Mouse (Mus musculus): ENCODE results near the gene Plekhg4. TPM values are rescaled to one million over a fixed set of nuclear protein-coding genes. Genes with fewer than 3 reads are reported as not detected.
A peak's percentile ranks its signal among the peaks of the same experiment; 100 is the strongest.

Gene Plekhg4
- total RNA-seq (2012; rRNA removed) = 3.0 and 3.1 TPM in 2 replicates

DNA sequence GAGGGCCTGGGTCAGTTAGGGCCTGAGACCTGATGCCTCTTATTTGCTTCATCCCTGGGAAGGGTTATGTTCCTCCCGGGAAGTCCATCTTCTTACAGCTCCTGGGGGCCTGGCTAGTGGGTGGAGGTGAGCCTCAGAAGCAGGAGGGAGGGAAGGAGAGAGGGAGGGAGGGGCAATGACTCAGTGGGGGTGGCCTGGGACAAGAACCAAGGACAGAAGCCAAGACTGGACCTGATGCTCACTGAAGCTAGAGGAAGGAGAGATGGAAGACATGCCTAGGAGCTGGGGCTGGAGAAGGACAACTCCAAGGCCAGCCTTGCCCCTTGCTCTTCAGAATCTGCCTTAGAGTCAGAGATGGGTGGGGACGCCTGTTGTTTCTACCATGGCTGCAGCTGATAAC is at the start of gene Plekhg4:
Gene Plekhg4, plus strand, starts transcription at position 243 of the 400 bp plus-strand sequence.
- no peak within 1 kb of the TSS for H3K9ac ChIP-seq (ENCODE audit: insufficient read depth, low read depth, low read length, poor library complexity, severe bottlenecking)
- in situ Hi-C loops (cut with MboI; ENCODE audit: low sequenced_read_pairs in 2 of 2, unreplicated experiment in 2 of 2) = no loop called here
- H3K27ac ChIP-seq (ENCODE audit: insufficient read depth, low read depth, low read length, poor library complexity, severe bottlenecking) = no peak within 1 kb of the TSS
- TF ChIP-seq HCFC1 (IDR thresholded peaks at IDR 0.05; ENCODE audit: borderline replicate concordance, insufficient read depth, low read length) (no peak), CHD2 (IDR thresholded peaks at IDR 0.05; ENCODE audit: low read depth, low read length) (no peak), MAFK (IDR thresholded peaks at IDR 0.05; ENCODE audit: insufficient read depth, low read depth, low read length) (no peak), ZNF384 (IDR thresholded peaks at IDR 0.05; ENCODE audit: low read depth, low read length) (no peak), ZC3H11A (IDR thresholded peaks at IDR 0.05; ENCODE audit: borderline replicate concordance, low read depth, low read length) (no peak)
- H3K9me3 ChIP-seq (ENCODE audit: control insufficient read depth, insufficient read depth, low read depth, low read length) = no peaks in the 10 kb centered on the region
- H3K4me3 ChIP-seq (ENCODE audit: insufficient read depth in 1 of 2, low read depth in 1 of 2, low read length in 2 of 2, poor library complexity in 1 of 2, severe bottlenecking in 1 of 2) = no peak within 1 kb of the TSS
- H3K36me3 ChIP-seq (ENCODE audit: control insufficient read depth, insufficient read depth, low read length, poor library complexity, severe bottlenecking) = peaks cover 4% of the 10 kb centered on the region; the same call in 1 of the 2 replicates
- peaks cover 0 to 9% of the 10 kb centered on the region in 2 experiments; a peak in 1 of 4 replicates for H3K4me1 ChIP-seq (ENCODE audit: control insufficient read depth in 2 of 2, insufficient read depth in 2 of 2, low read length in 2 of 2, poor library complexity in 1 of 2)
- no peak for DNase-seq (ENCODE audit: low read depth, low spot score)

DNA sequence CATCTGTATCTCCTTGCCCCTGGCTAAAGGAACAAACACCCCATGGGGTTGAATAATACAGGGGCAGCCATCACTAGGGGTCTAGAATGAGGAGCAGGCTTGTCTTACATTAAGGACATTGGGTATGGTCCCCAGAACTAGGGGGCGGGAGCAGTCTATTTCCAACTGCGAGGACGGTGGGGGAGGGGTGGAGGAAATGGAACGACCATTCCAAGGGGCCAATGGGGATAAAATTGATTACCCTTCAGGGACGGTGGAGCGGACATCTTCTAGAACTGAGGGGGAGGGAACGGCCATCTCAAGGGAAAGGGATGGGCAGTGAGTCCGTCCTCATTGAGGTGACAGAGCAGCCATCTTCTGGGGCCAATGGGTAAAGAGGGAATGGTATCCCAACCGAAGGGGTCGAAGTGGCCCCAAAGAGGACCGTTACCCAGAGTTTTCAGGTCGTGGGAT is 47.4 kb upstream of the Plekhg4 start:
- Histone ChIP-seq H3K4me3 (ENCODE audit: insufficient read depth in 1 of 2, low read depth in 1 of 2, low read length in 2 of 2, poor library complexity in 1 of 2, severe bottlenecking in 1 of 2) (peak overlapping the region; percentile 92 to 100), H3K36me3 (ENCODE audit: control insufficient read depth, insufficient read depth, low read length, poor library complexity, severe bottlenecking) (peaks cover 24% of the 10 kb centered on the region), H3K27ac (ENCODE audit: insufficient read depth, low read depth, low read length, poor library complexity, severe bottlenecking) (0 out of 2 replicates have a peak overlapping the region, but pooled peaks have one; percentile 35), H3K4me1 (ENCODE audit: control insufficient read depth in 2 of 2, insufficient read depth in 2 of 2, low read length in 2 of 2, poor library complexity in 1 of 2) (peaks cover 0 to 8% of the 10 kb centered on the region in 2 experiments; a peak in 1 of 4 replicates), H3K9me3 (ENCODE audit: control insufficient read depth, insufficient read depth, low read depth, low read length) (no peaks in the 10 kb centered on the region), H3K9ac (ENCODE audit: insufficient read depth, low read depth, low read length, poor library complexity, severe bottlenecking) (peak overlapping the region; percentile 76)
- in situ Hi-C loops (cut with MboI; ENCODE audit: low sequenced_read_pairs in 2 of 2, unreplicated experiment in 2 of 2) = no loop called here
- no peak for DNase-seq (ENCODE audit: low read depth, low spot score)
- TF ChIP-seq MAFK (IDR thresholded peaks at IDR 0.05; ENCODE audit: insufficient read depth, low read depth, low read length) = no peak
- TF ChIP-seq ZNF384 (IDR thresholded peaks at IDR 0.05; ENCODE audit: low read depth, low read length) = no peak
- TF ChIP-seq ZC3H11A (IDR thresholded peaks at IDR 0.05; ENCODE audit: borderline replicate concordance, low read depth, low read length) = no peak
- no peak for TF ChIP-seq HCFC1 (IDR thresholded peaks at IDR 0.05; ENCODE audit: borderline replicate concordance, insufficient read depth, low read length)
- no peak for TF ChIP-seq CHD2 (IDR thresholded peaks at IDR 0.05; ENCODE audit: low read depth, low read length)

DNA sequence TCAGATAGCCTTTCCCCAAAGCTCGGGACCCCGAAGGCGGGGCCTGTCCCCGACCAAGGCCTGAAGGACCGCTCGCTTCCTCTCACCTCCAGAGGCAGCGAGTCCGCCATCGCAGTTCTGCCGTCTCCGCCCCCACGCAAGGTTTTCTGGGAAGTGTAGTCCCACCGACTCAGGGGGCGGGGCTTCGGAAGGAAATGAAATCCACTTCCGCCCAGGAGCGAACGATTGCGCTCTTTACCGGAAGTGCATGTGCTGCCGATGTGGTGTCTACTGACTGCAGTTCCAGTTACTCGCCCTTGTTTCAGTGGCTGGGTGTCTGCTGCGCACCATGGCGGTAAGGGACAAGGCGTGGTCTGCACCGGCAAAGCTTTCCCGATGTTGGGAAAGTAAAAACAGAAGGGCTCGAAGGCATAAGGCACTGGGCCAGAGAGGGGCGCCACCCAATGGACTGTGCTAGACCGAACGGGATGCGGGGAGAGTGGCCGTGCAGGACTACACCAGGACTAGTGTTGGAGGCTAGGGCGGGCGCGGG is 46.9 kb upstream of the Plekhg4 start, which contains the start of the genes Lrrc29 and Tmem208:
Gene Lrrc29, minus strand, starts transcription at position 138 of the 532 bp plus-strand sequence.
Gene Tmem208, plus strand, starts transcription at position 214 of the 532 bp plus-strand sequence.
- peak; percentile 96 for DNase-seq (ENCODE audit: low read depth, low spot score)
- Histone ChIP-seq H3K4me3 (ENCODE audit: insufficient read depth in 1 of 2, low read depth in 1 of 2, low read length in 2 of 2, poor library complexity in 1 of 2, severe bottlenecking in 1 of 2) (peak within 1 kb of the TSS; percentile 92 to 100), H3K9ac (ENCODE audit: insufficient read depth, low read depth, low read length, poor library complexity, severe bottlenecking) (peak within 1 kb of the TSS; percentile 76), H3K9me3 (ENCODE audit: control insufficient read depth, insufficient read depth, low read depth, low read length) (no peaks in the 10 kb centered on the region), H3K4me1 (ENCODE audit: control insufficient read depth in 2 of 2, insufficient read depth in 2 of 2, low read length in 2 of 2, poor library complexity in 1 of 2) (peaks cover 0 to 8% of the 10 kb centered on the region in 2 experiments; a peak in 1 of 4 replicates), H3K27ac (ENCODE audit: insufficient read depth, low read depth, low read length, poor library complexity, severe bottlenecking) (peak within 1 kb of the TSS; percentile 35; the same call in 1 of the 2 replicates), H3K36me3 (ENCODE audit: control insufficient read depth, insufficient read depth, low read length, poor library complexity, severe bottlenecking) (peaks cover 29% of the 10 kb centered on the region)
- in situ Hi-C loops (cut with MboI; ENCODE audit: low sequenced_read_pairs in 2 of 2, unreplicated experiment in 2 of 2) = no loop called here
- TF ChIP-seq ZC3H11A (IDR thresholded peaks at IDR 0.05; ENCODE audit: borderline replicate concordance, low read depth, low read length) = no peak
- TF ChIP-seq ZNF384 (IDR thresholded peaks at IDR 0.05; ENCODE audit: low read depth, low read length) = 0 out of 2 replicates have a peak, but pooled peaks have one; percentile 2
- TF ChIP-seq CHD2 (IDR thresholded peaks at IDR 0.05; ENCODE audit: low read depth, low read length) = no peak
- TF ChIP-seq MAFK (IDR thresholded peaks at IDR 0.05; ENCODE audit: insufficient read depth, low read depth, low read length) = no peak
- peak; percentile 93 for TF ChIP-seq HCFC1 (IDR thresholded peaks at IDR 0.05; ENCODE audit: borderline replicate concordance, insufficient read depth, low read length)

DNA sequence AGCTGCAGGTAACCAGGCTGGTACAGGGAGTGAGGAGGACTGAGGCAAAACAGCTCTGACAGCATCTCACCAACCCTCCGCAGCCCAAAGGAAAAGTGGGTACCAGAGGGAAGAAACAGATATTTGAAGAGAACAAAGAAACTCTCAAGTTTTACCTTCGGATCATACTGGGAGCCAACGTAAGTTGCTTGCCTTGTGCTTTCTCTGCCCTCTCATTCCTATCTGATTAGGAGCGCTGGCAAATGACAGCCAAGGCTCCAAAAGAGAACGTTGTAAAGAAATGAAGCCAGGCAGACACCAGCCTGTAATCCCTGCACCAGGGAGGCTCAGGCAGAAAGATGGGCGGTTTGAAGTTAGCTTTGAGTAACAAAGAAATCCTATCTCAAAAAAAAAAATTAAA is 46.1 kb upstream of the Plekhg4 start:
- Histone ChIP-seq H3K9ac (ENCODE audit: insufficient read depth, low read depth, low read length, poor library complexity, severe bottlenecking) (peak overlapping the region; percentile 74), H3K4me3 (ENCODE audit: insufficient read depth in 1 of 2, low read depth in 1 of 2, low read length in 2 of 2, poor library complexity in 1 of 2, severe bottlenecking in 1 of 2) (peak overlapping the region; percentile 73 to 100), H3K27ac (ENCODE audit: insufficient read depth, low read depth, low read length, poor library complexity, severe bottlenecking) (no peak overlapping the region), H3K36me3 (ENCODE audit: control insufficient read depth, insufficient read depth, low read length, poor library complexity, severe bottlenecking) (peaks cover 36% of the 10 kb centered on the region), H3K4me1 (ENCODE audit: control insufficient read depth in 2 of 2, insufficient read depth in 2 of 2, low read length in 2 of 2, poor library complexity in 1 of 2) (peaks cover 0 to 8% of the 10 kb centered on the region in 2 experiments; a peak in 1 of 4 replicates), H3K9me3 (ENCODE audit: control insufficient read depth, insufficient read depth, low read depth, low read length) (no peaks in the 10 kb centered on the region)
- no peak for DNase-seq (ENCODE audit: low read depth, low spot score)
- no peak for TF ChIP-seq CHD2 (IDR thresholded peaks at IDR 0.05; ENCODE audit: low read depth, low read length)
- TF ChIP-seq HCFC1 (IDR thresholded peaks at IDR 0.05; ENCODE audit: borderline replicate concordance, insufficient read depth, low read length) = no peak
- TF ChIP-seq MAFK (IDR thresholded peaks at IDR 0.05; ENCODE audit: insufficient read depth, low read depth, low read length) = no peak
- TF ChIP-seq ZC3H11A (IDR thresholded peaks at IDR 0.05; ENCODE audit: borderline replicate concordance, low read depth, low read length) = no peak
- no peak for TF ChIP-seq ZNF384 (IDR thresholded peaks at IDR 0.05; ENCODE audit: low read depth, low read length)
- in situ Hi-C loops (cut with MboI; ENCODE audit: low sequenced_read_pairs in 2 of 2, unreplicated experiment in 2 of 2) = no loop called here

Measured in ES-E14 (cell line).